Mouse (Mus musculus): ENCODE measurements around the gene Olfr832. TPM values are rescaled to one million over a fixed set of nuclear protein-coding genes. Genes with fewer than 3 reads are reported as not detected.

Gene Olfr832
- not detected for polyA plus RNA-seq (2014; fragmentation: Illumina TruSeq; extraction: RNeasy Lipid Tissue Mini Kit (QIAGEN cat#74804); ENCODE audit: low read depth, low replicate concordance)

DNA sequence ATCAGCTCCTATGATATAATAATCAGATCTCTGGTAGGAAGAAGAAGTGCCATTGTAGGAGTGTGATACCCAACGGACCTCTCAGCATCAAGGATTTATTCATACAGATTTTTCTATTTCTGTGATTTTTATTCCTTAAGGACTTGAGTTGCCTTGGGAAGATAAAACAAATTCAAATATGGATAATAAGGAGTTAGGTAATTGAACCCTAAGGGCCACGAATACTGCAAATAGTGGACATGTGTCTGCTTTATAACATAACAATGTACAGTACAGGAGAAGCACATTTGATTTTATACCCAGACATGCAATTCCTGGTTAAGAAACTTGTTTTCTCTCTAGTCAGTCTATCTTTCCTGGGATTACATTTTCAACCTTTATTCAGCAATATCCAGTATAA lies at the start of gene Olfr832:
Gene Olfr832 (plus strand): TSS at position 301 of the 400 bp plus-strand sequence.

DNA sequence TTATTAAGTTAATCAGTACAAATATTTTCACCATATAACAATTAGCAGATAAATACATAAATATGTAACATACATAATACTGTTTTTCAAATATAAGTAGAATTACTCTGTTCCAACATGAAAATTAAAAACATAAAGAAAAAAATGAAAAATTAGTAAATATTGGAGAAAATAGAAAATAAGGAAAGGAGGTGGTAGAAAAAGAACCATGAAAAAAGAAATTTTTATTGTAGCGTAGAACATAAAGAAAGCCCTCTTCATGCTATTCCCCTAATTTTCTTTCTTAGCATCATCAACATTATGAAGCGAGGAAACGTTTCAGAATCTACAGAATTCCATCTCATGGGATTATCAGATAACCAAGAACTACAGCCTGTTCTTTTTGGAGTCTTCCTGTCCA lies 50.8 kb downstream of the Olfr832 start, which contains the start of gene Olfr834:
Gene Olfr834 (plus strand): TSS at position 301 of the 400 bp plus-strand sequence.

Other genes with a start within 250 kb of the Olfr832 start
- gene Olfr24, start 173.1 kb upstream of the Olfr832 start, polyA plus RNA-seq (2014; fragmentation: Illumina TruSeq; extraction: RNeasy Lipid Tissue Mini Kit (QIAGEN cat#74804); ENCODE audit: low read depth, low replicate concordance), result not detected
- not detected for gene Olfr828, start 117.6 kb upstream of the Olfr832 start, polyA plus RNA-seq (2014; fragmentation: Illumina TruSeq; extraction: RNeasy Lipid Tissue Mini Kit (QIAGEN cat#74804); ENCODE audit: low read depth, low replicate concordance)
- gene Olfr829, start 82.2 kb upstream of the Olfr832 start, polyA plus RNA-seq (2014; fragmentation: Illumina TruSeq; extraction: RNeasy Lipid Tissue Mini Kit (QIAGEN cat#74804); ENCODE audit: low read depth, low replicate concordance), result not detected
- not detected for gene Olfr830, start 62.4 kb upstream of the Olfr832 start, polyA plus RNA-seq (2014; fragmentation: Illumina TruSeq; extraction: RNeasy Lipid Tissue Mini Kit (QIAGEN cat#74804); ENCODE audit: low read depth, low replicate concordance)
- not detected for gene Olfr834, start 50.9 kb downstream of the Olfr832 start, polyA plus RNA-seq (2014; fragmentation: Illumina TruSeq; extraction: RNeasy Lipid Tissue Mini Kit (QIAGEN cat#74804); ENCODE audit: low read depth, low replicate concordance)
- gene Olfr835, start 95.6 kb downstream of the Olfr832 start, polyA plus RNA-seq (2014; fragmentation: Illumina TruSeq; extraction: RNeasy Lipid Tissue Mini Kit (QIAGEN cat#74804); ENCODE audit: low read depth, low replicate concordance), result not detected
- gene Olfr836, start 183.3 kb downstream of the Olfr832 start, polyA plus RNA-seq (2014; fragmentation: Illumina TruSeq; extraction: RNeasy Lipid Tissue Mini Kit (QIAGEN cat#74804); ENCODE audit: low read depth, low replicate concordance), result not detected
- gene Olfr837, start 199.2 kb downstream of the Olfr832 start, polyA plus RNA-seq (2014; fragmentation: Illumina TruSeq; extraction: RNeasy Lipid Tissue Mini Kit (QIAGEN cat#74804); ENCODE audit: low read depth, low replicate concordance), result not detected
- not detected for gene Olfr839-ps1, start 240.2 kb downstream of the Olfr832 start, polyA plus RNA-seq (2014; fragmentation: Illumina TruSeq; extraction: RNeasy Lipid Tissue Mini Kit (QIAGEN cat#74804); ENCODE audit: low read depth, low replicate concordance)

Measured in adrenal gland, adult 10 weeks (tissue).